Mouse (Mus musculus): ENCODE results near the gene Btbd3. TPM values are rescaled to one million over a fixed set of nuclear protein-coding genes. Genes with fewer than 3 reads are reported as not detected.

The Btbd3 gene
- total RNA-seq, 2 experiments from 2014 or later: 186 to 197 TPM

DNA sequence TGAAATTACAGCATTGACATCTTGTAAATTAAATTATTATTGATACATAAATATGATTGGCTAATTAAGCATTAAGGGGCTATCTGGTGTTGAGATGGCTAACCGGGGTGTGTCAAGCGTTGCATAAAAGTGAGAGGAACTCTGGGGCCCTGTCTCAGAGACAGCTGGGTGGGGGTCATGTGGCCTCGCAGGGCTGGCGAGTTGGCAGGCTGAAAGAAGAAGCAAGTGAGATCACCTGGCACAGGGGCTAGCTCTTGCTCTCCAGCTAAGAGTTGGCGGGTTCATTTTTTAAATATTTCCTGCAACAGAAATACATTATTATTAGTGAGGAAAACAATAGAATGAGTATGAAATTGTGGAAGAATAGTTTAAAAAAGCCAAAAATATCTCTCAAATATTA is 118.2 kb downstream of the Btbd3 start:
- DNase-seq (ENCODE audit: low spot score in 2 of 2): no peak

DNA sequence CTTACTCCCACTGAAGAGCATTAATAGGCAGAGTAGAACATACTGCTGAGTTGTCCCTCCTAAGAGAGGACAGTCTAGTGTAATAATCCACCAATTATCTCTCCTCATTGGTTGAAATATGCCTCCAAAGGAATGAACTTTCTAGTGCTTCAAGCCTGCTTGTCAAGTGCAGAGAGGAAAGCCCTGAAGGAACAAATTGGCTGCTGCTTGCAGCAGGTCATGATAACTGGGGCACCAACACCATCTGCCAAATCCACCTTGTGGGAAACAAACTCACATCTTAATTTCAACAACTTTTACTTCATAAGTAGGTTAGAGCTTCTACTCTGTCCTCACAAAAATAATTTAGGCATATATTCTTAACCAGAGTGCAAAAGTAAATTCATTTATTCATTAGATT is 122.5 kb downstream of the Btbd3 start:
- no peak for DNase-seq (ENCODE audit: low spot score in 2 of 2)

DNA sequence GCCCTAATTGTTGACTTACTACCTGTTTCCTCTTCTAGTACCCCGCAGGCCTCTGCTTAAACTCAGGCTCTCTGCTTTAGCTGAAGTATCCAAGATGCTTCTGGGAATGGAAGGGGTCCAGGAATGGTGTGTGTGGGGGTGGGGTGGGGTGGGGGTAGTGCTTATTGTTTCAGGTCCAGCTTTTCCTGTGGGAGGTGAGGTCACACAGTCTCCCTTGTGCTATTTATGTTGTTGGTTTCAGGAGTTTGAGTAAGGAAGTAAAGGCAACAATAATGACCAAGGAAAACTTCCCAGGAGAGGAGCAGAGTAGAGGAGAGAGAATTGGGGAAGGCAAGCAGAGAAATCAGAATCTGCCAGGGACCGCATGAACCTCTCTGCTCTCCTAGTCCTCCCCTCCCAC is 128.4 kb downstream of the Btbd3 start:
- DNase-seq (ENCODE audit: low spot score in 2 of 2): no peak

DNA sequence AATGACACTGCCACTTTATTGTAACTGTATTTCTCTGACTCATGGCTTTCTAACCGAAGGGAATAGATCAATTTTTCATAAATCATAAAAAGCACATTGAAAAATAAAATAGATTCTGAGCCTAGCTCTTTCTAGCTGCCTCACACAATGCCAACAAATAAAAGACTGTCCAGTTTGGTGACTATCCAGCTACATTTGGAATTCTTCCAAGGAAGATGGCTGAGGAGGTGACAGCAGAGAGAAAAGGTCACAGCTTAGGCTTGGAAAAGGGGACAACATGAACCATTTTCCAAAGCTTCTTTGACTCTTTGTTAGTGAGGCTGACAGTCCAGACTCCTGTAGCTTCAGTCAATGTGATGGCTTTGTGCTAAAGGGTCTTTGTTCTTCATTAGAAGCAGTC is 132.2 kb downstream of the Btbd3 start:
- DNase-seq (ENCODE audit: low spot score in 2 of 2): no peak

DNA sequence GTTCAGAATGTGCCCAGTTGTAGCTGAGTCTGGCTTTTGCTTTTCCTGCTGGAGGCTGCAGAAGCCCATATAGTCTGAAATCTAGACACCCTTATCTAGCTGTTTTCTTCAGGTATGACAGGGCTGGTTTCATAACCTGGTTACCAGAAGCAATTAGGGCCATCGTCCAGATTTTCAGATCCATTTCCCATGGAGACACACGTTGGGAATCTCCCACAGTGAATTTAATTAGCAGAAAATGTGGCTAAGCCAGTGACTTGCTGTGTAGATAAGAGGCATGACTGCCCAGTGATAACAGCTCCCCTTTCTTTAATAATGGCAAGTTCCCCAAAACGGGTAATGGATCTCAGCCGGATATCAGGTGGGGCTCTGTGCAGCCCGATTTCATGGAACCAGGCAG is 146.7 kb downstream of the Btbd3 start:
- DNase-seq (ENCODE audit: low spot score in 2 of 2): no peak

DNA sequence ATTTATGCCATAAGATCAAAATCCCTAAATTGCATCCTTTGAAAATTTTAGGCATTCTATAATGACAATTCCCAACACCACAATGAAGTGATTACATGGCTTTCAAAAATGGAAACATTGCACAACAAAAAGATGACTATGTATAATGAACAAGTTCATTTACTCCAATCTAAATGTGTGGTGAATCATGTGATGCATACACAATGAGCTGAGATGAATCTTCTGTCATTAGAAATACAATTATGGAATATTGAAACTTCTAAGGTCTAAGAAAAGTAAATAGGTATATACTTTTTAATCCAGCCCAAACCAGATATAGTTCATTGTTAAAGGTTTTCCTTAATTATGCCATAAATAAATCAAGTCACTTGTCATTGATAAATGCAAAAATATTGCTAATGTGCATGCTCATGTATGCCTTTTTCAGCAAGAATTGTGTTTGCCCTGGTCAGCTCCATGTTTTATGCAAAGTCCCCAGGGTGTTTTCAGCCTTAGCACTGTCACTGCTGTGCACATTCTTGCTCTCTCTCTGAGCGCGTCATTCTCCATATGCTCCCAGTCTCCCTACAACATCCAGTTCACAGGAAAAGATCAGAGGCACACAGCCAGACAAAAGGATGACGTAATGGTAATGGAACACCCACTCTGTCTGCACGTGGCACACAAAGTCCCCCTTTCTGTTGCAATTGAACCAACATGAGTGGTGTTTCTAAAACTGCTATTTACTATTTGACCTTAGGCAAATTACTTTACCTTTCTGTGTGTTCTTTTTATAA is 149.6 kb downstream of the Btbd3 start:
- peak; percentile 44 to 80 for DNase-seq (ENCODE audit: low spot score in 2 of 2)

DNA sequence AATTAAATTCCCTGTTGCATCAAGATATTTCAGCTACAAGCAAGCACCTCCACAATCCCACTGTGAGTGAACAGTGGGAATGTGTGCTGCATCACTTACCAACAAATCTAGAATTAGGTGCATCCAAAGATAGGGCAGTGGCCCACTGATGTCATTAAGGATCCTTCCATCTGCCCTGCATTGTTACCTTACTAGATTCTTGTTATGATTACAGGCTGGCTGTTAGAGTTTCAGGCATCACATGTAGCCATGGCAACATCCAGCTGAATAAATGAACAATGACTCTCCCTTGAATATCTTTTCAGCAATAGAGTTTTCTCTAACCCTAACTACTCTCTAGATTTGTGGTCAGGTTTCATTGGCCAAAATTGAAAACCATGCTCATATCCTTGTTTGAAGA is 150.3 kb downstream of the Btbd3 start:
- DNase-seq (ENCODE audit: low spot score in 2 of 2): peak in 1 of 2 experiments; percentile 14

DNA sequence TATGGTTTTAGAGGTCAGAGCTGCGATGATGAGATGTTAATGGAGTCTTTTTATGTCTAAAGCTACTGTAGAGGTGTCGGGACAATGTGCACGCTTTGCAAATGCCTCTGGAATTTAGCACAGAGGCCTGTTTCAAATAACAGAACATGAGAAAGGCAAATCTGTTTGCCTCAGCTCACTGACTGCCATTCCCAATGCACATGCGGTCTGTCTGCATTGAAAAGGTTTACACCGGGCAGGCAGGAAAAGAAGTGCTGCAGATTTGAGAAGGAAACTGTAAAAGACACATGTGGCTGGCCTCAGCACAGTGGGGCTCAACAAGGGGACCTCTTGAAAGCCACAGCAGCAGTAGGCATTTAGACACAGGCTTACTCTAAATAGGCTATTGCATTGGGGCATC is 156.2 kb downstream of the Btbd3 start:
- DNase-seq (ENCODE audit: low spot score in 2 of 2): peak in 1 of 2 experiments; percentile 14

DNA sequence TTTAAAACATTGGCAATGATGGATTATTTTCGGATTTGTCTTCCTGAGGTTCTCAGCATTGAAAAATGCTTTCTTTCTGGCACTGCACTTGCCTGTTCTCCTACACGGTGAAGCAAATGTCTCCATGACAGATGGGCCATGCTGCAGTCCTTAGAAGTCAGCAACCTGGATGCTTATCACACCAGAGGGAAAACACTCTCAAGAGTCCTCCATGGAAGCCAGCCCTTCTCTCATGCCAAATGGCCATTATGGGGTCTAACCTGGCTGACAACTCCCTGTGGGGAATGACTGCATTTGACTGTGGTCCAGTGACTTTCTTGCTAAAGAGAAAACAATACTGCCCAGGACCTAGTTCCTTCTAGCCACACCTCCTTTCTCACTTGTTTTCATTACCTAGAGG is 166.0 kb downstream of the Btbd3 start:
- DNase-seq (ENCODE audit: low spot score in 2 of 2): no peak

DNA sequence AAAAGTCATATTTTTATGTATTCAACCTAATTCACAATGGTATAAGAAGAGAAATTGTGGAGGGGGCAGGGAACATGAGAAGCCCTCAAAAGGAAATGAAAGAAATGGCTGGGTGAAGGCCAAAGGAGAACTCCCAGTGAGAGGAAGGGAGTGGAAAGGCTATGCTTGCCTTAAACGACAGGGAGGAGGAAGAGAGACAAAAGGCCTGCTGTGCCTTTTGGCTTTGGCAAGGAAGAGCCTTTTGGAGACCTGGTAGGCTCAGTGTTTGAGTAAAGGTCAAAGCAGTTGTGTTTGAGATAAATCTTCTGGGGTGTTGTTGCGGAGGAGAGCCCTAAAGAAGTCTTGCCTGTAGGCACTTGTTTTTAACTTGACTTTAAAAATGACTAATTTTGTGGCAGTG is 175.6 kb downstream of the Btbd3 start:
- no peak for DNase-seq (ENCODE audit: low spot score in 2 of 2)

DNA sequence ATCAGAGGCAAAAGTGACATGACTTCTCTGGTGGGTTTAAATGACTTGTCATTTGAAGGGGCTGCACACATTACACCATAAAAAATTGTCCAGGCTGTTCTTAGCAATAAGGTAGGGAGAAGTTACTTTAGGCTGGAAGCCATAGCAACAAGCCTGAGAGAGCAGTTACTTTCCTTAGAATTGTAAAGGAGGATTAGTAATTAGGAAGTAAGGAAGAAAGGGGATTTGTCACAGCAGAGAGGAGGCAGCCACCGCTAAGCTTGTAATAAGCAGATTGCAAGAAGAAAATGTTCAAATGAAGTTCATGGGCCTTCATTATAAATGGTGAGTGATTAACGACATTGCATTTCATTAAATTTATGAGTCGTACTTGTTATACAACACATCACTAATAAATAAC is 190.1 kb downstream of the Btbd3 start:
- no peak for DNase-seq (ENCODE audit: low spot score in 2 of 2)

DNA sequence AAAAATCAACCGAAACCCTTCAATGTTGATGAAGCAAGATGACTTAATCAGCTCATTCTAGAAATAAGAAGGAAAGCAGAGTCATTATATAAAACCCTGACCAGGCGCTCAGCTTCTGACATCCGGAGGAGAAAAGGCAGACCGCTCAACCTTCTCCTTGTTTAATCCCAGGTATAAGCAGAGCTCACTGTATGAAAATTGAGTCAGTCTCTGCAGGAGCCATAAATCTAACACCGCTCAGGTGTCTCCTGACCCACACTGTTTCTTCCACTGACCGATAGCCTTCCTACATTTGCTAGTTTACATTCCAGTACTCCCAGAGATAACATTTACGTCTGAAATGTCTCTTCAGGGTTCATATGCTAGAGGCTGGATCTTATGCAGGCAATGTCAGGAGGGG is 190.6 kb downstream of the Btbd3 start:
- no peak for DNase-seq (ENCODE audit: low spot score in 2 of 2)

DNA sequence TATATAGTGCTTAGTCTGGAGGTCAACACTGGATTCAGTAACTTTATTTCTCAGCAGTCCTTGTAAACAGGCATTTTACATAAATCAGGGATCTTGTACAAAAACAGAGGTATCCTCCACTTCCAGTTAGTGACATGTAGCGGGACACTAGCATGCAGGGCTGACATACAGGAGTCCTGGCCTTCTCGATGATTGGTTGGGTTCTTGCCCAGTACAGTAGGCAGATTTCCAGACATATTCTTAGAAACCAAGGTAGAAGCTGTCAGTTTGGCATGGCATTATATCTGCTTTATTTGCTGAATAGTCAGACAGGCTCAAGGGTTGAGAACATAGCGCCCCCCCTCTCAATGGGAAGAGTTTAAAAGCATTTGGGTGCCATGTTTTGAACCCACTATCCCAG is 191.3 kb downstream of the Btbd3 start:
- DNase-seq (ENCODE audit: low spot score in 2 of 2): no peak

DNA sequence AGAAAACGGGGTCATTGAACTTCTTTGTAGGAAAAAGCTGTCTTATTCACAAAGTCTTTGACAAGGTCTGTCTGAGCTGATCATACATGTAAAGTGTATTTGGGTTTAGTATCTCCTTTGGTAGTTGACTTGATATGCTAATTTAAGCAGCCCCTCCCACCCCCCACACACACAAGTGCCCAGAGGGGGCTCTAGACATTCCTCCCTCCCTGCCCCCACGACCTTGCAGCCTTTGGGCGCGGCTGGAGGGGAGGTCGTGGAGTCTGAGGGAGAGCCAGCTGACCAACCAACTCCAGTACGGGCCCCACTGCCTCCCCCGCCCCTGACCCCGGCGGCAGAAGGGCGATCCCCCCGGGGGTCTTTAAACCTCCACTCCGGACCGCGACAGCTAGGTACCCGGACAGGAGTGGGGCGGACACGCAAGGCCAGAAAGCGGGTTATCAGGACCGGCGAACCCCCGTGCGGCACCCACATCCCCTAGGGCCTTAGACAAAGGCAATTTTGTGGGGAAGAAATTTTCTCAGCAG is 211.7 kb downstream of the Btbd3 start:
- DNase-seq (ENCODE audit: low spot score in 2 of 2): no peak

DNA sequence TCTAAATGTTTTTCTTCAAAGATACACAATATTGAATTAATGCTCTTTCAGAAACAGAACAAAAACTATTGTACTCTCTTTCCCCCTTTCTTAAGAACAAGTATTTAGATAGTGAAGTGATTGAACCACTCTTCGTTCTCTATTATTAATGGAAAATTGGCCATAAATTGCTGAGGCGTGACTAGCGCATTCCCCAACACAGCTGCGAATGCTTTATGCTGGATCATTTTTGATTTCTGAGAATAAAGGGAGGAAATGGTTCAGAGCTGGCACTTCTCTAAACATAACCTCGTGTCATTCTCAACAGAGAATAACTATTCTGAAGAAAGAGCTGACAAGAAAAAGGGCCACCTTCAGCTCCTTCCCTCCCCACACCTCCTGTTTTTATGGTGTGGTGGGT is 217.0 kb downstream of the Btbd3 start:
- no peak for DNase-seq (ENCODE audit: low spot score in 2 of 2)

DNA sequence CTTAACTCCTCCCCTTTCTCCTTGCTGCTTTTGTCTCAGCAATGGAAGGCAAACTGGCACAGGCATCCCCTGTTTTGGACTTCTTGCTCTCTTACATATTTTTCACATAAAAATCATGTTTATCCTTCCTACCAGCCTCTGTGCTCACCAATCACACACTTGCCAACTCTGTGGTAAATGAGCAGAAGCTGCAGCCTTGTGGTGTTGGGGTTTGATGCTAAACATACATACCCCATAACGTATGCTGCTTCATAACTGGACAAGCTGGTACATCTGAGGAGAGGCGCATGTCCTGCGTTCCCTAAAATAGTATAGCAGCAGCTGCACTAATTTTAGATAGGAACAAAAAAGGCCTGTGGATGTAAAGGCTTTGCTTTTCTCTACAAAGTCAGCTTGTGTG is 220.1 kb downstream of the Btbd3 start:
- DNase-seq (ENCODE audit: low spot score in 2 of 2): peak in 1 of 2 experiments; percentile 55

DNA sequence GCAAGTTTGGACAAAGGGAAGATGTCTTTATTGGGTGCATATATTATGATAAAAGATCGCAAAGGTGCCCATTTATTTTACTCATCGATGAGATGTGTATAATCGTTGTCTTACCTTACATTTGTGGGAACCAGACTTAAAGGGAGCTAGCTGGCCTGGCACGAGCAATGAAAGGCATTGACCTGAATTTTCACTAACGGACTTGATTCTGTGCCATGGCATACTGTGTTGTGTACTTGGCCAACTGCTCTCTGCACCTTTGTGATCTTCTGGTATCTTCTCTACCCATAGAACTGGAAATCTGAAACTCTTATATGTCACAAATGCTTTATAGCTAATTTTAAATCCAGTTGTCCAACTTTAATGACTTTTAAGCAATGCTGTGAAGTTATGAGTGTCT is 220.9 kb downstream of the Btbd3 start:
- DNase-seq (ENCODE audit: low spot score in 2 of 2): no peak

DNA sequence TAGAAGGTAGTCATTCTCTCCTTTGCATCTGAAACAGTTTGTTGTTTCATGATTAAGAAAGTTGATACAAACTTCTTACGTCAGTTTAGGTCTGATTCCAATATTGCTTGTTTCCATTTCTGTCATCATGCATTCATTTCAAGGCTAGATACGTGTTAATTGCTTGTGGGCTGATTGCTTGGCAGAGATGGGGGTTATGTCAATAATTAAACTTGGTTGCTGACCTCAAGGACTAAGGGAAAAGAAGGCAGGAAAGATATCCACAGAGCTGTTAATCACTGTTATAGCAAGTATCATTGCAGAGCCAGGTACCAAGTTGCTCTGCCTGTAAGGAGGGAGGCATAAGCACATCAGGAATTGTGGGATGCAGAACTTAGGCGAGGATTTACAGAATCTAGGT is 226.2 kb downstream of the Btbd3 start:
- no peak for DNase-seq (ENCODE audit: low spot score in 2 of 2)

DNA sequence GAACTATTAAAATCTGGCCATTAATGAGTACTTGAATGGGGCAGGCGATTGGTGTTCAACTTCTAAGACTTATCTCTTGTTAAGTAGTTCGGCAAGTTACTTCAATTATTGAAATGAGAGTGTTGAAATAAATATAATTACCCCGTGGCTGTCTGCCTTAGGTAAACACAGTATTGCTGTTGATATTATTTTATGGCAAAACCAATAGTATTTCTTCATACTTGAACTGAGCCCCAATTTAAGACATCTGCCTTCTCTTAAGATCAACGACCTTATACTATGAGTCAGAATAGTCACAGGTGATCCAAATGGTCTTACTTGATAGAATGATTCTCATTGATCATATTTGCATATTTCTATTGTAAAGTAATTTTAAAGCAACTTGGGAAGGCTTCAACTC is 228.5 kb downstream of the Btbd3 start:
- no peak for DNase-seq (ENCODE audit: low spot score in 2 of 2)

DNA sequence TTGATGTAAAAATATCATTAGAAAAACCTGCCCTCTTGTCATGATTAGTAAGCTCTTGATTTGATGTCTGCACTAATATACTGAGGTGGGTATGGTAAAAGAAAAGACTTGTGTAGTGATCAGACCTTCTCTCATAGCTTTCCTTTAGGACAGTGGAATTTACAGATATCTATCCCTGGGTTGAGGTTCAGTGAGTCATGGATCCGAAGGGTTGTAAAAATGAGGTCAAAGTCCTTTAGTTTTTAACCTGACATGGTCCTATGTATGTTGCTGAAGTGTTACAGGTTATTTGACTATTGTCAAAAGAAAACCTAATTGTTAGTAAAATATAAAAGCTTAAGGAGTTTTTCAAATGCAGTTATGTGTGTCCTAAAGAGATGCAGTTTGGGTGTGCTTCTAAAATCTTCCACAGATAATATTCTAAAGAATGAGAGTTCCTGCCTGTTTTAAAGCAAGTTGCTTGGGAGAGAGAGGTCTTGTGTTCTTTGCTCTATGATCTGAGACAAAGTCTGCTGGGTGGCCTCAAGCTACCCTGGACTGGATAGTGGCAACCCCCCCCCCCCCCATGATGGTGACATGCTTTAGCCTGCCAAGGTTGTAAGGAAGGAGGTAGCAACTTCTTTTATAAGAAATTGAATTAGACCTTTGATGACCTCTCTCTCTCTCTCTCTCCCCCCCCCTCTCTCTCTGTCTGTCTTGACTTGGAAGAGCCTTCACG is 234.5 kb downstream of the Btbd3 start:
- DNase-seq (ENCODE audit: low spot score in 2 of 2): no peak

DNA sequence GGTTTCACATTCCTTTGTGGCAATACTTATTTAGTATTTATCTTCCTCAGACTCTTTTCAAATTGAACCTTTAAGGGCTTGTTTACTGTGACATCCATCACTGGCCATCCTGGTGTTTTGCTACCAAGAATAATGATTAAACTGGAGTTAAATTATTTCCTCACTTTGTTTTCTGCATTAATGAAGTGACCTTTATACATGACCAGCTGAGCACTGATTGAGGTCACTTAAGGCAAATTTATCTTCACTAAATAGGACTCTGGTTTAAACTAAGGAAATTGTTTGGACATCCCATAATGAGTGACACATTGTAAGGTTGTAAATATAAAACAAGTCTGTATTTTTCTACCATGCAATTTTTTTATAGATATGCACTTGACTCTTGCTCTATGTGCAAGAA is 235.8 kb downstream of the Btbd3 start:
- no peak for DNase-seq (ENCODE audit: low spot score in 2 of 2)

DNA sequence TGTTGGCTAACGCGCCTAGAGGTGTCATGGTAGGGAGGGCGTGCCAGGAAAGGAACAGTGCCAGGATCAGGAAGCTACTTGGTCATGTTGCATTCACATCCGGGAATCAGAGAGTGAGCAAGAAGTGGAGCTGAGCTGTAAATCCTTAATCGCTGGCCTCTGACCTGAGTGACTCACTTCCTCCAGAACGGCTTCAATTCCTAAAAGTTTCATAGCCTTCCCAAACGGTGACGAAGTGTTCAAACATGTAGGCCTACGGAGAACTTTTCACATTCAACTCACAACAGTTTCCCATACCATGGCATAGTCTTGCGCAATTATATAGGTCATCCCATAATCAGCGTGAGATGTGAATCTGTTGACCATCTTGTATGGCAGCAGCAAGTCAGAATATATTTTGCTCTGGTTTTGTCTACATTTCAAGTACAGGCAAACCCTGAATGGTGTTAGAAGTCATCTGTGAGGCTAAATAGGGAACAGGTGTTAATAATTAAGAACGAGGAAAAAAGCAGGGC is 247.6 kb downstream of the Btbd3 start:
- DNase-seq (ENCODE audit: low spot score in 2 of 2): no peak
